ENCODE assay signal across 9 mouse cellular contexts in the genomic region with DNA sequence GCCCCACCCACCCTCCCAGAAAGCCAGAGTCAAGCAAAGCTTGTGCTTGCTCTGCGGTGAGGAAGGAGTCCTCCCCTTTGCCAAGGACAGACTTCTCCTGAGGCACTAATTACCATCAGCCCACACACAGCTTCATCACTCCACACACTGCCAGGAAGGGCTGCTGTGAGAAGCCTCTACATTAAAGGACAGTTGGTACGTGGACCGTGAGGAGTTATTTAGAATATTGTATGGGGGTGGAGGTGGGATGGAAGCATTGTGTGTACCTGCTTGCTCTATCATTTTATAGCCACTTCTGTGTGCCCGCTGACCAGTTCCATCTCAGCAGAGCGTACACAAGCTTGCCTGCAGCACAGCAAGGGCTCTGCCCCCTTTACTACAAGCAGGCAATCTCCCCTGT. TPM values are rescaled to one million over a fixed set of nuclear protein-coding genes. Genes with fewer than 3 reads are reported as not detected.
"Had no signal": no experiment of that assay in that cellular context is flagged by ENCODE, and none has a peak within 500 bp of the region (broad histone marks: within the 10 kb centered on the region; RNA-seq: fewer than 3 reads in every experiment).

No protein-coding gene starts in this region.

- DNase-seq: kidney, adult 2 months; kidney, postnatal 14 days; lung, embryonic 14.5 days; lung, postnatal 10 days; lung, postnatal 4 days; midbrain, embryonic 14.5 days; thymus, adult 2 months; thymus, postnatal 36 days had no signal

RNA-seq across cellular contexts. Expression of a gene that starts 16.0 kb away (rescaled TPM):
- total RNA-seq: megakaryocyte, adult 5-6 weeks had no signal
